Mouse (Mus musculus): ENCODE data around the gene Cpeb4.

- TF ChIP-seq CTCF (IDR thresholded peaks at IDR 0.05) (no peak), EP300 (IDR thresholded peaks at IDR 0.05) (no peak)
Measured at GRCm38 (mm10) chr11:31831983-31832382, 40.0 kb upstream of the Cpeb4 start.
